Mouse (Mus musculus) brown adipose tissue, adult 24 weeks (tissue): ENCODE data around the gene Pgghg. TPM values are rescaled to one million over a fixed set of nuclear protein-coding genes. Genes with fewer than 3 reads are reported as not detected.

Source experiments
- H3K27ac ChIP-seq: fragments of 200-500 bp; replicated peaks from 2 replicates; pipeline ENCODE4 v1.5.1; 2012; ENCODE audit warnings: low read depth, mild to moderate bottlenecking, low read length
- H3K4me1 ChIP-seq: fragments of 200-500 bp; 2 replicates; pipeline ENCODE4 v1.6.1; 2012; ENCODE audit warnings: low read length, mixed read lengths; ENCODE audit not compliant: control insufficient read depth, insufficient read depth, insufficient read length
- H3K4me3 ChIP-seq: fragments of 200-500 bp; 2 replicates; pipeline ENCODE4 v1.5.1; 2012; ENCODE audit warnings: low read depth, mild to moderate bottlenecking, low read length, moderate library complexity; ENCODE audit not compliant: insufficient read depth
- polyA plus RNA-seq: library from polyadenylated mRNA; stranded (reverse); fragments of >200 nt; gene quantifications from 2 replicates; pipeline ENCODE4 v1.2.4, GENCODE M21; 2012; ENCODE audit not compliant: missing spikeins, insufficient read depth, insufficient read length

Gene Pgghg
- polyA plus RNA-seq, 1 experiment: 7.1 TPM

GRCm38 (mm10) chr7:140944236-140944635 is 3.0 kb downstream of the Pgghg start:
- Histone ChIP-seq H3K4me1 (peaks cover 27% of the 10 kb centered on the region), H3K4me3 (no peak overlapping the region), H3K27ac (no peak overlapping the region)

- Histone ChIP-seq H3K27ac (no peak overlapping the region), H3K4me3 (no peak overlapping the region), H3K4me1 (peaks cover 31% of the 10 kb centered on the region)
These were observed 4.1 kb downstream of the Pgghg start for GRCm38 (mm10) chr7:140945247-140945646.

GRCm38 (mm10) chr7:140946311-140946710 is 5.1 kb downstream of the Pgghg start:
- Histone ChIP-seq H3K4me3 (no peak overlapping the region), H3K27ac (peak overlapping the region; percentile 56), H3K4me1 (peaks cover 40% of the 10 kb centered on the region)

GRCm38 (mm10) chr7:140946980-140947379 is 5.8 kb downstream of the Pgghg start:
- Histone ChIP-seq H3K4me1 (peaks cover 43% of the 10 kb centered on the region), H3K4me3 (no peak overlapping the region), H3K27ac (peak overlapping the region; percentile 56)

- H3K4me1 ChIP-seq: peaks cover 37% of the 10 kb centered on the region
- H3K27ac ChIP-seq: 0 out of 2 replicates have a peak overlapping the region, but pooled peaks have one; percentile 12
- no peak overlapping the region for H3K4me3 ChIP-seq
These were observed 7.0 kb downstream of the Pgghg start for GRCm38 (mm10) chr7:140948161-140948560.

- Histone ChIP-seq H3K4me3 (no peak overlapping the region), H3K4me1 (peaks cover 37% of the 10 kb centered on the region), H3K27ac (no peak overlapping the region)
These were observed 8.1 kb downstream of the Pgghg start for GRCm38 (mm10) chr7:140949255-140949654.

- Histone ChIP-seq H3K4me1 (peaks cover 37% of the 10 kb centered on the region), H3K4me3 (peak within 1 kb of the TSS; percentile 35; the same call in 1 of the 2 replicates), H3K27ac (peak within 1 kb of the TSS; percentile 93)
These were observed 8.8 kb downstream of the Pgghg start, which contains the start of gene Ifitm5 for GRCm38 (mm10) chr7:140949824-140950530. Gene Ifitm5, minus strand, starts transcription at chr7:140950291.

GRCm38 (mm10) chr7:140951051-140951450 is 9.9 kb downstream of the Pgghg start:
- Histone ChIP-seq H3K27ac (peak overlapping the region; percentile 93), H3K4me1 (peaks cover 36% of the 10 kb centered on the region), H3K4me3 (peak overlapping the region; percentile 35)

- H3K4me1 ChIP-seq: peaks cover 35% of the 10 kb centered on the region
- H3K4me3 ChIP-seq: no peak overlapping the region
- peak overlapping the region; percentile 97 for H3K27ac ChIP-seq
These were observed 10.6 kb downstream of the Pgghg start for GRCm38 (mm10) chr7:140951765-140952164.

- Histone ChIP-seq H3K4me1 (peaks cover 28% of the 10 kb centered on the region), H3K4me3 (0 out of 2 replicates have a peak overlapping the region, but pooled peaks have one; percentile 0), H3K27ac (peak overlapping the region; percentile 97)
These were observed 11.2 kb downstream of the Pgghg start for GRCm38 (mm10) chr7:140952441-140952840.

- H3K4me3 ChIP-seq: peak overlapping the region; percentile 83
- peaks cover 27% of the 10 kb centered on the region for H3K4me1 ChIP-seq
- H3K27ac ChIP-seq: peak overlapping the region; percentile 97
These were observed 11.9 kb downstream of the Pgghg start for GRCm38 (mm10) chr7:140953133-140953532.

- Histone ChIP-seq H3K4me1 (peaks cover 27% of the 10 kb centered on the region), H3K27ac (peak overlapping the region; percentile 97), H3K4me3 (peak overlapping the region; percentile 83)
These were observed 12.9 kb downstream of the Pgghg start for GRCm38 (mm10) chr7:140953800-140954732.

GRCm38 (mm10) chr7:140954733-140955071 is 13.5 kb downstream of the Pgghg start:
- Histone ChIP-seq H3K4me3 (peak overlapping the region; percentile 83), H3K27ac (peak overlapping the region; percentile 97), H3K4me1 (peaks cover 27% of the 10 kb centered on the region)

- Histone ChIP-seq H3K4me3 (peak overlapping the region; percentile 83), H3K4me1 (peaks cover 22% of the 10 kb centered on the region), H3K27ac (peak overlapping the region; percentile 97)
These were observed 14.2 kb downstream of the Pgghg start for GRCm38 (mm10) chr7:140955342-140955741.
